Comparison of ENCODE assay signal across 7 mouse cellular contexts in genomic region chr3:84480006-84480897, GRCm38 (mm10). TPM values are rescaled to one million over a fixed set of nuclear protein-coding genes. Genes with fewer than 3 reads are reported as not detected.
DNase-seq lines count a peak whose midpoint lies in the region; ATAC-seq and TF ChIP-seq lines count a peak whose summit lies in the region.

Fhdc1 (minus strand) TSS chr3:84480429.

- peak within 1 kb of the TSS; percentile 71 for H3K9ac ChIP-seq in forebrain, embryonic 16.5 days (replicated peaks; ENCODE audit: low read depth, low read length)
- peak within 1 kb of the TSS; percentile 73 for H3K9ac ChIP-seq in hindbrain, postnatal 0 days (replicated peaks; ENCODE audit: low read length)
- peak within 1 kb of the TSS; percentile 66 for H3K9ac ChIP-seq in limb, embryonic 12.5 days (replicated peaks)
- peak within 1 kb of the TSS; percentile 61 for H3K9ac ChIP-seq in midbrain, embryonic 11.5 days (ENCODE audit: low read length)

- H3K9me3 ChIP-seq in forebrain, embryonic 16.5 days (ENCODE audit: control insufficient read depth, low read length): no peaks in the 10 kb centered on the region
- H3K9me3 ChIP-seq in hindbrain, postnatal 0 days (ENCODE audit: low read length): no peaks in the 10 kb centered on the region
- H3K9me3 ChIP-seq in limb, embryonic 12.5 days: no peaks in the 10 kb centered on the region
- no peaks in the 10 kb centered on the region for H3K9me3 ChIP-seq in midbrain, embryonic 11.5 days (ENCODE audit: control insufficient read depth, low read length)

- peak; percentile 82 for DNase-seq in R1 (ENCODE audit: low read depth, low spot score)
- DNase-seq in cerebellum, adult 18-20 months: peak; percentile 70 to 75
- peak; percentile 56 for DNase-seq in hindbrain, postnatal 0 days (ENCODE audit: low spot score)
- DNase-seq in midbrain, embryonic 11.5 days (ENCODE audit: low spot score, missing footprints): peak; percentile 97

- peak; percentile 59 for ATAC-seq in forebrain, embryonic 16.5 days
- peak; percentile 75 for ATAC-seq in hindbrain, postnatal 0 days
- peak; percentile 69 for ATAC-seq in limb, embryonic 12.5 days (ENCODE audit: insufficient number of reproducible peaks, insufficient read depth, low FRiP score, low TSS enrichment, low read depth)
- peak; percentile 76 for ATAC-seq in midbrain, embryonic 11.5 days (ENCODE audit: low FRiP score)

- peaks cover 28% of the 10 kb centered on the region for H3K27me3 ChIP-seq in forebrain, embryonic 16.5 days (replicated peaks; ENCODE audit: control insufficient read depth, insufficient read depth, low read length)
- peaks cover 5% of the 10 kb centered on the region; the same call in 1 of the 2 replicates for H3K27me3 ChIP-seq in hindbrain, postnatal 0 days (ENCODE audit: insufficient read depth, low read length)
- peaks cover 74% of the 10 kb centered on the region for H3K27me3 ChIP-seq in limb, embryonic 12.5 days
- peaks cover 33% of the 10 kb centered on the region for H3K27me3 ChIP-seq in midbrain, embryonic 11.5 days (ENCODE audit: control insufficient read depth, insufficient read depth, low read length)
- H3K27me3 ChIP-seq in small intestine, adult 2 months (ENCODE audit: control insufficient read depth, insufficient read depth, low read length): peaks cover 5% of the 10 kb centered on the region; the same call in 1 of the 2 replicates

- peaks cover 23% of the 10 kb centered on the region for H3K4me1 ChIP-seq in forebrain, embryonic 16.5 days (replicated peaks; ENCODE audit: control insufficient read depth, insufficient read depth, low read length)
- no peaks in the 10 kb centered on the region for H3K4me1 ChIP-seq in hindbrain, postnatal 0 days (ENCODE audit: insufficient read depth, low read length)
- peaks cover 21% of the 10 kb centered on the region for H3K4me1 ChIP-seq in limb, embryonic 12.5 days (replicated peaks)
- H3K4me1 ChIP-seq in midbrain, embryonic 11.5 days (ENCODE audit: control insufficient read depth, insufficient read depth, low read length): peaks cover 22% of the 10 kb centered on the region; the same call in 1 of the 2 replicates
- H3K4me1 ChIP-seq in small intestine, adult 2 months (ENCODE audit: control insufficient read depth, insufficient read depth, insufficient read length, low read length): peaks cover 5% of the 10 kb centered on the region; the same call in 1 of the 2 replicates

- no peak within 1 kb of the TSS for H3K27ac ChIP-seq in forebrain, embryonic 16.5 days (ENCODE audit: low read length)
- peak within 1 kb of the TSS; percentile 58 for H3K27ac ChIP-seq in hindbrain, postnatal 0 days
- H3K27ac ChIP-seq in limb, embryonic 12.5 days: peak within 1 kb of the TSS; percentile 29; the same call in 1 of the 2 replicates
- no peak within 1 kb of the TSS for H3K27ac ChIP-seq in midbrain, embryonic 11.5 days (ENCODE audit: low read depth, low read length)
- peak within 1 kb of the TSS; percentile 47; the same call in 1 of the 2 replicates for H3K27ac ChIP-seq in small intestine, adult 2 months (ENCODE audit: insufficient read depth, low read depth, low read length)

- peak within 1 kb of the TSS; percentile 99 for H3K4me2 ChIP-seq in forebrain, embryonic 16.5 days (ENCODE audit: low read length)
- H3K4me2 ChIP-seq in hindbrain, postnatal 0 days (ENCODE audit: low read depth, low read length): peak within 1 kb of the TSS; percentile 96
- peak within 1 kb of the TSS; percentile 98 for H3K4me2 ChIP-seq in limb, embryonic 12.5 days
- H3K4me2 ChIP-seq in midbrain, embryonic 11.5 days: peak within 1 kb of the TSS; percentile 98

- no peaks in the 10 kb centered on the region for H3K36me3 ChIP-seq in forebrain, embryonic 16.5 days (ENCODE audit: control insufficient read depth, insufficient read depth)
- no peaks in the 10 kb centered on the region for H3K36me3 ChIP-seq in hindbrain, postnatal 0 days (ENCODE audit: insufficient read depth, low read length)
- no peaks in the 10 kb centered on the region for H3K36me3 ChIP-seq in limb, embryonic 12.5 days
- no peaks in the 10 kb centered on the region for H3K36me3 ChIP-seq in midbrain, embryonic 11.5 days (ENCODE audit: control insufficient read depth, insufficient read depth, low read length)
- no peaks in the 10 kb centered on the region for H3K36me3 ChIP-seq in small intestine, adult 2 months (ENCODE audit: control insufficient read depth, insufficient read depth, low read length)

- TF ChIP-seq POLR2A in small intestine, adult 2 months (IDR thresholded peaks at IDR 0.05; ENCODE audit: low read depth, low read length): no peak

- peak; percentile 12; the same call in 1 of the 2 replicates for TF ChIP-seq CTCF in hindbrain, postnatal 0 days (IDR thresholded peaks at IDR 0.05; ENCODE audit: low read depth)
- TF ChIP-seq CTCF in small intestine, adult 2 months (IDR thresholded peaks at IDR 0.05; ENCODE audit: extremely low read depth, insufficient read length, insufficient replicate concordance, low read depth, low read length): 0 out of 2 replicates have a peak, but pooled peaks have one; percentile 18

- under 1% methylated on average over 79 of the region's 82 CpGs for WGBS in forebrain, embryonic 16.5 days
- WGBS in hindbrain, postnatal 0 days: under 1% methylated on average over 68 of the region's 82 CpGs
- under 1% methylated on average over 82 of the region's 82 CpGs for WGBS in limb, embryonic 12.5 days
- under 1% methylated on average over 82 of the region's 82 CpGs for WGBS in midbrain, embryonic 11.5 days
- WGBS in small intestine, adult 2 months: under 1% methylated on average over 82 of the region's 82 CpGs

- peak within 1 kb of the TSS; percentile 68 for H3K4me3 ChIP-seq in forebrain, embryonic 16.5 days (replicated peaks; ENCODE audit: low read length)
- H3K4me3 ChIP-seq in hindbrain, postnatal 0 days (ENCODE audit: low read length): peak within 1 kb of the TSS; percentile 78
- H3K4me3 ChIP-seq in limb, embryonic 12.5 days (replicated peaks): peak within 1 kb of the TSS; percentile 65
- peak within 1 kb of the TSS; percentile 56 for H3K4me3 ChIP-seq in midbrain, embryonic 11.5 days (ENCODE audit: low read depth, low read length)
- H3K4me3 ChIP-seq in small intestine, adult 2 months (ENCODE audit: low read depth, low read length): peak within 1 kb of the TSS; percentile 83

RNA-seq across cellular contexts. Expression of gene Fhdc1, which starts in this region (rescaled TPM):
- 1.8 and 3.2 TPM in 2 replicates for polyA plus RNA-seq in forebrain, embryonic 16.5 days (2015; fragmentation: Nextera tagmentation; extraction: Ambion mirVana)
- total RNA-seq in hindbrain, postnatal 0 days (2014; rRNA removed): 7.7 and 8.4 TPM in 2 replicates
- polyA plus RNA-seq in hindbrain, postnatal 0 days (2015; fragmentation: Nextera tagmentation; extraction: Ambion mirVana): 3.2 and 3.5 TPM in 2 replicates
- polyA plus RNA-seq in limb, embryonic 12.5 days (2016; fragmentation: Nextera tagmentation; extraction: Ambion mirVana): 5.5 and 9.4 TPM in 2 replicates
- 1.0 and 1.7 TPM in 2 replicates for polyA plus RNA-seq in midbrain, embryonic 11.5 days (2014; fragmentation: Nextera tagmentation; extraction: Ambion mirVana)
- polyA plus RNA-seq in small intestine, adult 2 months (2012; rRNA removed): 1.3 and 2.0 TPM in 2 replicates

Comparison
In these comparisons a context has a peak if more than half of its experiments do, and no peak if none do; other contexts are left out.
1. H3K27ac ChIP-seq: peak in hindbrain, postnatal 0 days (single experiment), limb, embryonic 12.5 days (single experiment) and small intestine, adult 2 months (single experiment); none in forebrain, embryonic 16.5 days (single experiment) and midbrain, embryonic 11.5 days (single experiment).
2. Peak in every context shown above with its lines, with median percentiles within 50 percentile points of each other: DNase-seq, ATAC-seq, H3K4me2 ChIP-seq, H3K4me3 ChIP-seq and H3K9ac ChIP-seq.